Mouse (Mus musculus) c-Kit-positive CD71-negative TER-119-negative erythroid progenitor cells, embryonic 14.5 days (primary cell): ENCODE results near the gene Rbp1.
A peak's percentile ranks its signal among the peaks of the same experiment; 100 is the strongest.

Source experiments
- DNase-seq: peaks from one replicate; pipeline ENCODE4 v3.0.0-alpha.2; 2013; ENCODE audit warnings: low read depth

Rbp1 gene

GRCm38 (mm10) chr9:98424725-98425210 lies 2.0 kb downstream of the Rbp1 start:
- DNase-seq: no peak

GRCm38 (mm10) chr9:98425351-98425880 lies 2.7 kb downstream of the Rbp1 start:
- no peak for DNase-seq

- no peak for DNase-seq
Measured at GRCm38 (mm10) chr9:98427906-98428517, 5.3 kb downstream of the Rbp1 start.

- no peak for DNase-seq
Measured at GRCm38 (mm10) chr9:98428783-98429182, 6.0 kb downstream of the Rbp1 start.

GRCm38 (mm10) chr9:98429806-98430205 lies 7.0 kb downstream of the Rbp1 start:
- no peak for DNase-seq

- no peak for DNase-seq
Measured at GRCm38 (mm10) chr9:98430528-98430927, 7.8 kb downstream of the Rbp1 start.

GRCm38 (mm10) chr9:98433021-98433420 lies 10.3 kb downstream of the Rbp1 start:
- DNase-seq: no peak

- no peak for DNase-seq
Measured at GRCm38 (mm10) chr9:98433956-98434588, 11.3 kb downstream of the Rbp1 start.

GRCm38 (mm10) chr9:98437819-98438218 lies 15.1 kb downstream of the Rbp1 start:
- no peak for DNase-seq

- no peak for DNase-seq
Measured at GRCm38 (mm10) chr9:98439091-98439490, 16.3 kb downstream of the Rbp1 start.

- DNase-seq: peak; percentile 40
Measured at GRCm38 (mm10) chr9:98442638-98443037, 19.9 kb downstream of the Rbp1 start.

GRCm38 (mm10) chr9:98445359-98446149 lies 22.8 kb downstream of the Rbp1 start:
- no peak for DNase-seq

- no peak for DNase-seq
Measured at GRCm38 (mm10) chr9:98450976-98451375, 28.2 kb downstream of the Rbp1 start.

- DNase-seq: no peak
Measured at GRCm38 (mm10) chr9:98466709-98467108, 43.9 kb downstream of the Rbp1 start.

- DNase-seq: no peak
Measured at GRCm38 (mm10) chr9:98480172-98480749, 57.5 kb downstream of the Rbp1 start.

GRCm38 (mm10) chr9:98482256-98482655 lies 59.5 kb downstream of the Rbp1 start:
- no peak for DNase-seq

- DNase-seq: no peak
Measured at GRCm38 (mm10) chr9:98485020-98485419, 62.3 kb downstream of the Rbp1 start.

- no peak for DNase-seq
Measured at GRCm38 (mm10) chr9:98485815-98486214, 63.1 kb downstream of the Rbp1 start, which contains the start of gene Rbp2. Rbp2 (plus strand) TSS chr9:98486115.

- no peak for DNase-seq
Measured at GRCm38 (mm10) chr9:98487273-98487672, 64.5 kb downstream of the Rbp1 start.

- peak; percentile 51 for DNase-seq
Measured at GRCm38 (mm10) chr9:98489532-98489931, 66.8 kb downstream of the Rbp1 start.

- no peak for DNase-seq
Measured at GRCm38 (mm10) chr9:98490128-98490527, 67.4 kb downstream of the Rbp1 start.

GRCm38 (mm10) chr9:98491071-98491470 lies 68.3 kb downstream of the Rbp1 start:
- DNase-seq: no peak
